ENCODE assay signal across 17 mouse cellular contexts in the genomic region with DNA sequence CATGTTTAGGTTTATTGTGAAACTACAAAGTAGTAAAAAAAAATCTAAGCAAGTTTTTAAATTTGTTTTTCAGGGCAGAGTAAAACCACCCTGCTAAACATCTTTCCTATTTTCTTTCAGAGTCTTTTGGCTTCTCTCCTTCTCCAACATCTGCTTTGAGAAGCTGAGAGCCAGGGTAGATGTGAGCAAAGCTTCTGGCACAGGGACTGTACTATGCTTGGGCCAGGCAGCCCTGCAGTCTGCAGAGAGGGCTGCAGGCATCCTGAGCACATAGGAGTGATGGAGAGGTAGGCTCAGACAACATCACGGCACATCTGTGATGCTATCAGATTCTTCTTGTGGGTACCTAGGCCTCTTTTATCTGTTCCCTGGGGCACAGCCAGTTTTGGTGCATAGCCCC. TPM values are rescaled to one million over a fixed set of nuclear protein-coding genes. Genes with fewer than 3 reads are reported as not detected.
DNase-seq lines count a peak whose midpoint lies in the region; ATAC-seq lines count a peak whose summit lies in the region.
"Had no signal": no experiment of that assay in that cellular context is flagged by ENCODE, and none has a peak within 500 bp of the region (broad histone marks: within the 10 kb centered on the region; RNA-seq: fewer than 3 reads in every experiment).

No protein-coding gene starts in this region.

- no peak for DNase-seq in frontal cortex, postnatal 14 days (ENCODE audit: low spot score in 2 of 2)
- DNase-seq in heart, adult 9 months (ENCODE audit: low spot score in 2 of 2) = peak; percentile 1
- DNase-seq in heart, adult 8-10 months (ENCODE audit: low spot score) = no peak
- peak; percentile 7 for DNase-seq in right cerebral cortex, adult 18-20 months
- DNase-seq in right cerebral cortex, postnatal 4 days = no peak
- DNase-seq in layer of hippocampus, postnatal 36 days = no peak
- DNase-seq: adrenal gland, adult 2 months; cerebellum, adult 11-12 months; forebrain, postnatal 0 days; kidney, adult 9 months; kidney, postnatal 25 days; lung, adult 18-20 months; lung, postnatal 10 days had no signal

- ATAC-seq in frontal cortex, adult (ENCODE audit: low TSS enrichment) = peak; percentile 78
- ATAC-seq: forebrain, postnatal 0 days; hindbrain, embryonic 16.5 days; intestine, embryonic 16.5 days; liver, embryonic 12.5 days had no signal

RNA-seq across cellular contexts. Expression of a gene that starts 42.2 kb away (rescaled TPM):
- total RNA-seq in heart, adult 8-10 months (2022) = 1 to 10 TPM; 2.4 to 3.1 (median 2.6) TPM
- total RNA-seq in layer of hippocampus, postnatal 36 days (2021) = 10 to 100 TPM; 11.8 to 12.1 TPM

Comparison
In these comparisons a context has a peak if more than half of its experiments do, and no peak if none do; other contexts are left out.
1. DNase-seq: peak in heart, adult 9 months (2 of 2) and right cerebral cortex, adult 18-20 months (single experiment); none in frontal cortex, postnatal 14 days (0 of 2), heart, adult 8-10 months (single experiment), right cerebral cortex, postnatal 4 days (single experiment) and layer of hippocampus, postnatal 36 days (0 of 2).